Mouse (Mus musculus) skeletal muscle tissue, postnatal 0 days (tissue): ENCODE measurements around the gene Spata22. TPM values are rescaled to one million over a fixed set of nuclear protein-coding genes. Genes with fewer than 3 reads are reported as not detected.

ENCODE experiments used
- polyA plus RNA-seq: library from polyadenylated mRNA; unstranded; fragments of >200 nt; fragmentation: Nextera tagmentation; extraction: Ambion mirVana; gene quantifications from 2 replicates; pipeline ENCODE4 v1.2.1, GENCODE M21; 2015

Gene Spata22
- polyA plus RNA-seq: 0.10 TPM in 1 of 2 replicates, not detected in the other

DNA sequence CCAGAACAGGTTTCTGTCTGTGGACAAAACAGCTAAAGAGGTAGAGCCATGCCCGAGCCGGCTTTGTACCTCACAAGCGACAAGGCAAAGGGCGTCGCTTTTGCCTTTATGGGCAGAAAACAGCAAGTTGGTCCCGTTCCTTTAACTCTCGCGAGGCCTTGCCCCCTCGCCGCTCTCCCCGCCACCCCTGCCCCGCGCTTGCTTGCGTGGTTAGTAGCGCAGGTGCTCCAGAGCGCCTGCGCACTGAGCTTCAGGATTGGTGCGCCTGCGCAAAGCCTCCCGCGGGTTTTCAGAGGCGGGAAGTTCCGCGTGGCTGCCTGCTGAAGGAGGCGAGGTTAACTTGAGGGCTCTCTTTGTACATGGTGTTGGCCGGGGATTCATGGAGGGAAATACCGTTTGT, at the start of gene Spata22, which contains the start of the genes Aspa and Gm49340:
Gene Spata22 (plus strand): TSS at position 300 of the 400 bp plus-strand sequence.
Gene Aspa (minus strand): TSS at position 155 of the 400 bp plus-strand sequence.
Gene Gm49340 (plus strand): TSS at position 300 of the 400 bp plus-strand sequence.

DNA sequence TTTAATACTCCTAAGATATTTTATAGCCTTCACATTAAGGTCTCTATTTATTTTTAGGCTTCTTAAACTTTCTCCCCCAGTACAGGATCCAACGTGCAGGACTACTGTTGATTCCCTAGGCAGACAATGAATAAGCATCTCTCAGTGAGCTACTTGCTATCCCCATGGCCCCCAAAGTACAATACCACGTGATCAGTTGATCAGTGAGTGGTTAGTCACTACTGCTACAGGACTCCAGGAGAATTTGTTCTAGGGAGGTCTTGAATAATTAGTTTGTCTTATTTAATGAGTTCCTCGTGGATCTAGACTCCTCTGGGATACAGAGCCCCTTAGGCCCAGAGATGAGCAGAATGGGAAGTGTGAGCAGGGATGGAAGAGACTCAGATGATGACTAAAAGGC, 20.9 kb downstream of the Spata22 start, which contains the start of gene Olfr20:
Gene Olfr20 (plus strand): TSS at position 301 of the 400 bp plus-strand sequence.

DNA sequence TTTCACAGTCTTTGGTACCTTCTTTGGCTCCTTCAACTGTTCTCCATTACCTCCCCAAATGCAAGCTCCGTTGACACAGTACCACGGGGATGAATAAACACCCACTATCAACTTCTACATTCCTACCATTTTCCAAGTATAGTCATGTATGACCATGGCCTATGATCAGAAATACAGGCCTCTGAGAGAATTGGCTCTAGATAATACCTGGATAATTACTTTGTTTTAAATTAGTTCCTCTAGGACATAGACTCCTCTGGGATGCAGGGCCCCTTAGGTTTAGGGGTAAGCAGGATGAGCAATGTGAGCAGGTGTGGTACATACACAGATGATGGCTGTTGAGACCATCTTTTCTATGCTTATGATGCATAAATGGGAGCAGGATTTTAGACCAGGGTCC, 41.4 kb downstream of the Spata22 start, which contains the start of gene Olfr376:
Gene Olfr376 (plus strand): TSS at position 301 of the 400 bp plus-strand sequence.

Other genes starting within 250 kb of the Spata22 start
- gene Itgae, start 239.2 kb upstream of the Spata22 start, polyA plus RNA-seq: 0.15 and 0.18 TPM in 2 replicates
- gene Haspin, start 191.4 kb upstream of the Spata22 start, polyA plus RNA-seq: 2.4 and 2.9 TPM in 2 replicates
- gene P2rx5, start 169.3 kb upstream of the Spata22 start, polyA plus RNA-seq: 7.3 and 8.1 TPM in 2 replicates
- 175 and 184 TPM in 2 replicates for gene Emc6, start 152.7 kb upstream of the Spata22 start, polyA plus RNA-seq
- gene Tax1bp3, start 152.7 kb upstream of the Spata22 start, polyA plus RNA-seq: 104 and 115 TPM in 2 replicates
- gene Ctns, start 130.7 kb upstream of the Spata22 start, polyA plus RNA-seq: 10.9 and 11.1 TPM in 2 replicates
- gene Shpk, start 130.3 kb upstream of the Spata22 start, polyA plus RNA-seq: 1.8 and 2.6 TPM in 2 replicates
- 0.12 and 0.26 TPM in 2 replicates for gene Trpv1, start 95.4 kb upstream of the Spata22 start, polyA plus RNA-seq
- 0.03 and 0.07 TPM in 2 replicates for gene Trpv3, start 62.4 kb upstream of the Spata22 start, polyA plus RNA-seq
- gene Aspa, start 145 bp upstream of the Spata22 start, polyA plus RNA-seq: 4.4 and 6.5 TPM in 2 replicates
- not detected in 2 replicates for gene Gm49340, start within 50 bp of the Spata22 start, polyA plus RNA-seq
- gene Olfr20, start 21.0 kb downstream of the Spata22 start, polyA plus RNA-seq: not detected in 2 replicates
- gene Olfr376, start 41.5 kb downstream of the Spata22 start, polyA plus RNA-seq: not detected in 2 replicates
- gene Olfr1, start 69.9 kb downstream of the Spata22 start, polyA plus RNA-seq: not detected in 2 replicates
- not detected in 2 replicates for gene Olfr378, start 98.7 kb downstream of the Spata22 start, polyA plus RNA-seq
- gene Olfr380, start 127.8 kb downstream of the Spata22 start, polyA plus RNA-seq: not detected in 2 replicates
- gene Olfr381, start 161.9 kb downstream of the Spata22 start, polyA plus RNA-seq: not detected in 2 replicates
- gene Olfr382, start 187.5 kb downstream of the Spata22 start, polyA plus RNA-seq: not detected in 2 replicates